Mouse (Mus musculus) ES-E14 (cell line): ENCODE measurements at regions not wholly inside any gene's neighbourhood (a gene's known extent, or its start where the extent isn't known, plus 50 kb on each side); places are given as distances from the start of the nearest gene placed in this dataset.

Source experiments
- CHD2 ChIP-seq: IDR thresholded peaks from 2 replicates; pipeline ENCODE4 v1.6.1; 2014; ENCODE audit warnings: mild to moderate bottlenecking, low read depth, low read length, inconsistent platforms
- HCFC1 ChIP-seq: IDR thresholded peaks from 2 replicates; pipeline ENCODE4 v1.6.1; 2012; ENCODE audit warnings: low read length, inconsistent platforms, borderline replicate concordance; ENCODE audit not compliant: insufficient read depth
- MAFK ChIP-seq: IDR thresholded peaks from 2 replicates; pipeline ENCODE4 v1.6.1; 2014; ENCODE audit warnings: mild to moderate bottlenecking, low read depth, low read length, inconsistent platforms; ENCODE audit not compliant: insufficient read depth
- ZC3H11A ChIP-seq: IDR thresholded peaks from 2 replicates; pipeline ENCODE4 v1.6.1; 2012; ENCODE audit warnings: low read depth, mild to moderate bottlenecking, inconsistent platforms, low read length, borderline replicate concordance
- ZNF384 ChIP-seq: IDR thresholded peaks from 2 replicates; pipeline ENCODE4 v1.6.1; 2012; ENCODE audit warnings: low read depth, low read length, inconsistent platforms

DNA sequence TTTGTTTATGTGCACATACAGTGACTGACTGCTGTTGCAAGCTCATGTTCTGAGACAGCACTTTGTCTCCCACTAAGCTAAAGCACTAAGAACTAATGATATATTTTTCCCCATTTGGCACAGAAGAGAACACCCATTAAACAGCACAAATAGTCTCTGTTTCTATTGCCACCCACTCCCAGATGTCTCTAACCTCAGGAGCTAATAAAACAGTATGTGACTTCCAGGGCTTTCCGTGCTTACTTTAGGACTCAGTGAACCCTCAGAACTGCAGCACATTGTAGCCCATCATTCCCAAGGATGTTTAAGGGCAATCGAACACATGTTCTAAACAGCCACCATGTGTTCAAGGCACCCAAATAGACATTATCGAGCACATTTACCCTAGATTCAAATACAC, 80.4 kb upstream of the Adra1d start:
- TF ChIP-seq CHD2 = no peak
- no peak for TF ChIP-seq ZC3H11A
- no peak for TF ChIP-seq HCFC1
- TF ChIP-seq MAFK = no peak
- TF ChIP-seq ZNF384 = no peak
